Mouse (Mus musculus) ES-E14 (cell line): ENCODE data around the gene Pcdh8.

Experiments
- CHD2 ChIP-seq: IDR thresholded peaks from 2 replicates; pipeline ENCODE4 v1.6.1; 2014; ENCODE audit warnings: mild to moderate bottlenecking, low read depth, low read length, inconsistent platforms
- HCFC1 ChIP-seq: IDR thresholded peaks from 2 replicates; pipeline ENCODE4 v1.6.1; 2012; ENCODE audit warnings: low read length, inconsistent platforms, borderline replicate concordance; ENCODE audit not compliant: insufficient read depth
- MAFK ChIP-seq: IDR thresholded peaks from 2 replicates; pipeline ENCODE4 v1.6.1; 2014; ENCODE audit warnings: mild to moderate bottlenecking, low read depth, low read length, inconsistent platforms; ENCODE audit not compliant: insufficient read depth
- ZC3H11A ChIP-seq: IDR thresholded peaks from 2 replicates; pipeline ENCODE4 v1.6.1; 2012; ENCODE audit warnings: low read depth, mild to moderate bottlenecking, inconsistent platforms, low read length, borderline replicate concordance
- ZNF384 ChIP-seq: IDR thresholded peaks from 2 replicates; pipeline ENCODE4 v1.6.1; 2012; ENCODE audit warnings: low read depth, low read length, inconsistent platforms

DNA sequence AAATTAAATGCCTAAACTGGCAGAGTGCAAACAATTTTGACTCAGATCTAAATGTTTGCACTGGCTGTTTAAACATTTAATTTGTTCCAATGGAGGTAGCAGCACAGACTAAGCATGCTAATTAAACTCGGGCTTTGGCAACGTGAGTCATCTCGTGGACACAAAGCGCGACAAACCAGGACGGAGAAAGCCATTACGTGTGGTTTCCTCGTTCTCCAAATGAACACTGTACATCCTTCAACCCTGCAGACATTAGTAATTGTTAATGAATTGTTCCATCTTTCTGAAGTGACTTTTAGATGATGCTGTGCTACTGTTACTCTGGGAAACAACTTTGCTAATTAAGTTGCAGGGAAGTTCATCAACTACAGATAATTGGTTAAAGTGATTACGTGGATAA lies 32.7 kb downstream of the Pcdh8 start:
- TF ChIP-seq ZNF384 (no peak), MAFK (no peak), CHD2 (no peak), ZC3H11A (no peak), HCFC1 (no peak)
